Mouse (Mus musculus): Measurements from ENCODE around the gene Cacnb4. TPM values are rescaled to one million over a fixed set of nuclear protein-coding genes. Genes with fewer than 3 reads are reported as not detected.

The Cacnb4 gene
- total RNA-seq (2021) (under 1 TPM; 0.29 to 0.61 TPM), polyA plus RNA-seq (2012; rRNA removed) (0.16 and 0.35 TPM in 2 replicates)
- long read RNA-seq: 0 reads

DNA sequence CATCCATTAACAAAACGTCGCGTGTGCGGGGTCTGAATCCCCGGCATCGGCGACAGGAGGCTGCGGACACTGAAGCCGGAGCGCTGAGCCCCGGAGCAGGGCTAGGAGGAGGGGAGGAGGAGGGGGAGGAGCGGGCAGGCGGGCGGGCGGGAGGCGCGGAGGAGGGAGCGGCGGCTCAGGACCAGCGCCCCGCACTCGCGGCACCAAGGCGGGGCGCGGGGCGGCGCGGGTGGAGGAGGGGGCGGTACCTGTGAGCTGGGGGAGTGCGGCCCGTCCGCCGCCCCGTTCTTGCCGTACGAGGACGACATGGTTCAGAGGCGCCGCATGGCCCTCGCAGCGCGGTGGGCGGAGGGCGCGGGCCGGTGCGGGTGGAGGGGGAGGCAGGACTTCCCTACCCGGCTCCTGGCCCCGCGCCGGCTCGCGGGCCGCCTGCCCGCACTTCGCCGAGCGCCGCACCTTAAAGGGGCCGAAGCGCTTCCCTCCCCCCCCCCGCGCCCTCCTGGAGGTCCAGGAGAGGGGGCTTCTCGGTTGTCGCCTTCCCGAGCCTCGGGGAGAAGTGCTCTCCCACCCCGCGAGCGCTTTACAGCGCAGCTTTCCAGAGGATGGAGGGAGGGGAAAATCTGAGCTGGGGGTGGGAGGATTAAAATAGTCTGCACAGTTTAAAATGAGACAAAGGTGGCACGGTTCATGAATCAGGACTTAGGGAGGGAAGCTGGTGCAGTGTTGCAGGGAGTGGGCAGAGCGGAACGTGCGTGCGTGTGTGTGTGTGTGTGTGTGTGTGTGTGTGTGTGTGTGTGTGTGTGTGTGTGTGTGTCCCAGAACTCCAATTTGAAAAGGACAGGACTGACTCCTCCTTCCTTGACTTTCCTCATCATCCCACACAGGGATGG lies at the start of gene Cacnb4:
TSS of gene Cacnb4 (minus strand) at position 809 of the 890 bp plus-strand sequence.
- intact Hi-C loops (cut with DNase I): no loop called here
- Histone ChIP-seq H3K27ac (no peak within 1 kb of the TSS), H3K36me3 (ENCODE audit: control insufficient read depth, insufficient read depth, low read length) (no peaks in the 10 kb centered on the region), H3K27me3 (ENCODE audit: control insufficient read depth, insufficient read depth, low read length) (peaks cover 7% of the 10 kb centered on the region), H3K4me3 (peak within 1 kb of the TSS; percentile 57), H3K4me1 (ENCODE audit: control insufficient read depth, insufficient read depth, low read length) (peaks cover 5% of the 10 kb centered on the region; the same call in 1 of the 2 replicates), H3K9ac (ENCODE audit: low read depth, low read length) (peak within 1 kb of the TSS; percentile 75), H3K79me2 (replicated peaks; ENCODE audit: control insufficient read depth, insufficient read depth, low read length) (no peaks in the 10 kb centered on the region)
- WGBS: 2% methylated on average over 39 of the region's 77 CpGs
- TF ChIP-seq CTCF (IDR thresholded peaks at IDR 0.05): no peak
- no peak for TF ChIP-seq EP300 (IDR thresholded peaks at IDR 0.05; ENCODE audit: insufficient read depth, low read depth, low read length)
- no peak for TF ChIP-seq POLR2A (IDR thresholded peaks at IDR 0.05; ENCODE audit: insufficient read depth, low read depth, low read length)
- peak; percentile 39 to 62 for DNase-seq

DNA sequence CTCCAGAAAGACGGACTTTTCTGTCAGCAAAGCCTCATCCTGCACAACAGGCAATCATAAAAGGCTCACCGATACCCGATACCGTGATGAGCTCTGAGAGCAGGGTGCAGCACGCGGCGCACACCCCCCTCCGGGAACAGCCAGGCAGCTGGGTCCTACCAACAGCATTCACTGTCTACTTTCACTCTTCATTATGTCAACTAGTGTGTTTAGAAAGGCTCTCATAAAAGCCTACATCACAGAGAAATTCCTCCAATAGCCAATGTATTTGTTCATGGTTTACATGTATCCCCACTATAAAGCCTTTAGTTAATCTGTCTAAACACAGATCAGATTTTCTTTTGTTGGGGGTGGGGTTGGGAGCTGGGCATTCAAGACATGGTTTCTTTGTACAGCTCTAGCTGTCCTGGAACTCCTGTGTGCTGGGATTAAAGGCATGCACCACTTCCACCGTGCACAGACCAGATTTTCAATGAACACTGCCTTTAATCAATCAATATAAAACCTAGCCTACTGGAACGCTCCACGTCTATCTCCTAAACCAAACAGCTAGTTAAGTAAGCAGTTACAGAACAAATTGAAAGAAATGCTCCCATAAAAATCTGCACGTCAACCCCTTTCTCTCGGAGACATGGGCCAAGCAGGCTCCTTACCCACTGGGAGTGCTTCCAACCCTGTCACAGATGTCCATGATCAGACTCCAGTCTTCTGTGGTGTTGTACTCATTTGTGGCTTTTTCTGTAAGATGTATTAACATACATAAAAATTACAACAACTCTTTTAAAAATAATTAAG lies 43.8 kb upstream of the Cacnb4 start:
- H3K27ac ChIP-seq: no peak overlapping the region
- H3K36me3 ChIP-seq (ENCODE audit: control insufficient read depth, insufficient read depth, low read length): no peaks in the 10 kb centered on the region
- H3K9ac ChIP-seq (ENCODE audit: low read depth, low read length): no peak overlapping the region
- H3K27me3 ChIP-seq (ENCODE audit: control insufficient read depth, insufficient read depth, low read length): no peaks in the 10 kb centered on the region
- 0 out of 2 replicates have a peak, but pooled peaks cover 1% of the 10 kb centered on the region for H3K4me1 ChIP-seq (ENCODE audit: control insufficient read depth, insufficient read depth, low read length)
- DNase-seq: no peak
- WGBS: 80% methylated on average over 13 of the region's 13 CpGs
- H3K79me2 ChIP-seq (replicated peaks; ENCODE audit: control insufficient read depth, insufficient read depth, low read length): peaks cover 3% of the 10 kb centered on the region; the same call in 1 of the 2 replicates
- intact Hi-C loops (cut with DNase I): no loop called here
- H3K4me3 ChIP-seq: no peak overlapping the region
- no peak for TF ChIP-seq CTCF (IDR thresholded peaks at IDR 0.05)
- TF ChIP-seq POLR2A (IDR thresholded peaks at IDR 0.05; ENCODE audit: insufficient read depth, low read depth, low read length): no peak

DNA sequence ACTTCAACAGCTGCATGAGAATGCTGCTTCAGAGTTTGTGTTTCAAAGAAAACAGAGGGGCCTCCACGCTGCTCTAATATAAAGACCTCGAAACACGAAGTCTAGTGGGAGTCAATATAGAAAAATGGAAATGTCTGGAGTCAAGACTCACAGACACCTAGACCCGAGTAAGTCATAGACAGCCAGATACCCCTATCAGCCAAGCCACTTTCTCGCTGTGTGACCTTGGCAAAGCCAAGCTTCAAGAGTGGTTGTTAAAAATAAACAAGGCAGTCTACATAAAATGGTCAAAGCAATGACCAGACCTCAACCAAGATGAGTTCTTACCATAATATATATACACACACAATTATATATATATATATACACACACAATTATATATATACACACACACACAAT lies 40.4 kb upstream of the Cacnb4 start:
- H3K9ac ChIP-seq (ENCODE audit: low read depth, low read length): no peak overlapping the region
- no peak overlapping the region for H3K27ac ChIP-seq
- no peak for DNase-seq
- H3K4me1 ChIP-seq (ENCODE audit: control insufficient read depth, insufficient read depth, low read length): 0 out of 2 replicates have a peak, but pooled peaks cover 1% of the 10 kb centered on the region
- H3K27me3 ChIP-seq (ENCODE audit: control insufficient read depth, insufficient read depth, low read length): no peaks in the 10 kb centered on the region
- H3K4me3 ChIP-seq: no peak overlapping the region
- TF ChIP-seq EP300 (IDR thresholded peaks at IDR 0.05; ENCODE audit: insufficient read depth, low read depth, low read length): no peak
- 69% methylated on average over 5 of the region's 5 CpGs for WGBS
- H3K36me3 ChIP-seq (ENCODE audit: control insufficient read depth, insufficient read depth, low read length): peaks cover 5% of the 10 kb centered on the region; the same call in 1 of the 2 replicates
- H3K79me2 ChIP-seq (replicated peaks; ENCODE audit: control insufficient read depth, insufficient read depth, low read length): no peaks in the 10 kb centered on the region
- intact Hi-C loops (cut with DNase I): no loop called here

GRCm38 (mm10) chr2:52715538-52715937 lies 38.9 kb upstream of the Cacnb4 start:
- WGBS: 93% methylated on average over 6 of the region's 6 CpGs
- TF ChIP-seq CTCF (IDR thresholded peaks at IDR 0.05) (no peak), POLR2A (IDR thresholded peaks at IDR 0.05; ENCODE audit: insufficient read depth, low read depth, low read length) (no peak), EP300 (IDR thresholded peaks at IDR 0.05; ENCODE audit: insufficient read depth, low read depth, low read length) (no peak)
- DNase-seq: no peak
- intact Hi-C loops (cut with DNase I): no loop called here
- H3K27ac ChIP-seq: no peak overlapping the region
- H3K36me3 ChIP-seq (ENCODE audit: control insufficient read depth, insufficient read depth, low read length): peaks cover 5% of the 10 kb centered on the region; the same call in 1 of the 2 replicates
- no peak overlapping the region for H3K4me3 ChIP-seq
- H3K4me1 ChIP-seq (ENCODE audit: control insufficient read depth, insufficient read depth, low read length): 0 out of 2 replicates have a peak, but pooled peaks cover 1% of the 10 kb centered on the region
- H3K27me3 ChIP-seq (ENCODE audit: control insufficient read depth, insufficient read depth, low read length): no peaks in the 10 kb centered on the region
- H3K79me2 ChIP-seq (replicated peaks; ENCODE audit: control insufficient read depth, insufficient read depth, low read length): no peaks in the 10 kb centered on the region
- no peak overlapping the region for H3K9ac ChIP-seq (ENCODE audit: low read depth, low read length)

- no peak overlapping the region for H3K9ac ChIP-seq (ENCODE audit: low read depth, low read length)
- intact Hi-C loops (cut with DNase I): no loop called here
- H3K27ac ChIP-seq: no peak overlapping the region
- peaks cover 5% of the 10 kb centered on the region; the same call in 1 of the 2 replicates for H3K36me3 ChIP-seq (ENCODE audit: control insufficient read depth, insufficient read depth, low read length)
- no peak for DNase-seq
- H3K4me3 ChIP-seq: no peak overlapping the region
- no peaks in the 10 kb centered on the region for H3K79me2 ChIP-seq (replicated peaks; ENCODE audit: control insufficient read depth, insufficient read depth, low read length)
- H3K27me3 ChIP-seq (ENCODE audit: control insufficient read depth, insufficient read depth, low read length): no peaks in the 10 kb centered on the region
- TF ChIP-seq EP300 (IDR thresholded peaks at IDR 0.05; ENCODE audit: insufficient read depth, low read depth, low read length) (no peak), POLR2A (IDR thresholded peaks at IDR 0.05; ENCODE audit: insufficient read depth, low read depth, low read length) (no peak), CTCF (IDR thresholded peaks at IDR 0.05) (no peak)
- H3K4me1 ChIP-seq (ENCODE audit: control insufficient read depth, insufficient read depth, low read length): no peaks in the 10 kb centered on the region
- 93% methylated on average over 4 of the region's 4 CpGs for WGBS
Measured at GRCm38 (mm10) chr2:52714111-52714510, 37.5 kb upstream of the Cacnb4 start.

Measured in heart, adult 2 months (tissue).